Mouse (Mus musculus): Measurements from ENCODE around the gene Ticam1. TPM values are rescaled to one million over a fixed set of nuclear protein-coding genes. Genes with fewer than 3 reads are reported as not detected.
"Not testable (repeated sequence)": the region's sequence is repeated elsewhere in the genome, so short reads cannot be mapped to it uniquely, and the experiment has no call there.

Ticam1 gene
- polyA plus RNA-seq, 1 experiment from 2014 or later = 1.3 TPM

GRCm38 (mm10) chr17:56261166-56261565 is 15.4 kb downstream of the Ticam1 start:
- peaks cover 48% of the 10 kb centered on the region for H3K4me1 ChIP-seq (ENCODE audit: control insufficient read depth, insufficient read depth, low read length)

GRCm38 (mm10) chr17:56259301-56260037 is 17.1 kb downstream of the Ticam1 start:
- Histone ChIP-seq H3K4me1 (ENCODE audit: control insufficient read depth, insufficient read depth, low read length) (peaks cover 52% of the 10 kb centered on the region), H3K4me2 (ENCODE audit: low read length) (no peak overlapping the region), H3K4me3 (ENCODE audit: low read depth, low read length) (no peak overlapping the region), H3K9me3 (replicated peaks; ENCODE audit: control insufficient read depth, low read length, poor library complexity, severe bottlenecking) (no peaks in the 10 kb centered on the region), H3K9ac (ENCODE audit: low read depth, low read length) (no peak overlapping the region), H3K27me3 (ENCODE audit: control insufficient read depth, insufficient read depth, low read depth, low read length) (no peaks in the 10 kb centered on the region), H3K27ac (ENCODE audit: low read length) (no peak overlapping the region), H3K36me3 (ENCODE audit: control insufficient read depth, insufficient read depth, low read length) (peaks cover 13% of the 10 kb centered on the region)
- WGBS = 93% methylated on average over 10 of the region's 10 CpGs
- ATAC-seq = no peak

More at GRCm38 (mm10) chr17:56261166-56261565, 15.4 kb downstream of the Ticam1 start:
- no peak overlapping the region for H3K27ac ChIP-seq (ENCODE audit: low read length)
- H3K4me2 ChIP-seq (ENCODE audit: low read length) = no peak overlapping the region
- no peaks in the 10 kb centered on the region for H3K27me3 ChIP-seq (ENCODE audit: control insufficient read depth, insufficient read depth, low read depth, low read length)
- peaks cover 17% of the 10 kb centered on the region for H3K36me3 ChIP-seq (ENCODE audit: control insufficient read depth, insufficient read depth, low read length)
- no peaks in the 10 kb centered on the region for H3K9me3 ChIP-seq (replicated peaks; ENCODE audit: control insufficient read depth, low read length, poor library complexity, severe bottlenecking)
- H3K4me3 ChIP-seq (ENCODE audit: low read depth, low read length) = no peak overlapping the region
- H3K9ac ChIP-seq (ENCODE audit: low read depth, low read length) = 0 out of 2 replicates have a peak overlapping the region, but pooled peaks have one; percentile 30
- ATAC-seq = no peak
- 74% methylated on average over 3 of the region's 3 CpGs for WGBS

- H3K4me3 ChIP-seq (ENCODE audit: low read depth, low read length) = not testable (repeated sequence)
Measured at GRCm38 (mm10) chr17:56258812-56259211, 17.8 kb downstream of the Ticam1 start.

DNA sequence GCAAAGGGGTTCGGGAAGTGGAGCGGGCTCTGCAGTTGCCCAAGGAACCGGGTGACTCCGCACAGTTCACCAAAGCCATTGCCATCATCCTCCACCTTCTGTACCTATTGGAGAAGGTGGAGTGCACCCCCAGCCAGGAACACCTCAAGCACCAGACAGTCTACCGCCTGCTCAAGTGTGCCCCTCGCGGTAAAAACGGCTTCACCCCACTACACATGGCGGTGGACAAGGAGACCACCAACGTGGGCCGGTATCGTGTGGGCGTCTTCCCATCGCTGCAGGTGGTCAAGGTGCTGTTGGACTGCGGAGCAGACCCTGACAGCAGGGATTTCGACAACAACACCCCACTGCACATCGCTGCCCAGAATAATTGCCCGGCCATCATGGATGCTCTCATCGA is 18.3 kb downstream of the Ticam1 start:
- peaks cover 13% of the 10 kb centered on the region for H3K36me3 ChIP-seq (ENCODE audit: control insufficient read depth, insufficient read depth, low read length)
- 94% methylated on average over 19 of the region's 19 CpGs for WGBS

More at GRCm38 (mm10) chr17:56258812-56259211, 17.8 kb downstream of the Ticam1 start:
- 79% methylated on average over 2 of the region's 2 CpGs for WGBS
- Histone ChIP-seq H3K36me3 (ENCODE audit: control insufficient read depth, insufficient read depth, low read length) (peaks cover 13% of the 10 kb centered on the region), H3K4me1 (ENCODE audit: control insufficient read depth, insufficient read depth, low read length) (peaks cover 52% of the 10 kb centered on the region)
- not testable (repeated sequence) for H3K4me2 ChIP-seq (ENCODE audit: low read length); H3K27ac ChIP-seq (ENCODE audit: low read length); H3K9me3 ChIP-seq (replicated peaks; ENCODE audit: control insufficient read depth, low read length, poor library complexity, severe bottlenecking); H3K9ac ChIP-seq (ENCODE audit: low read depth, low read length); H3K27me3 ChIP-seq (ENCODE audit: control insufficient read depth, insufficient read depth, low read depth, low read length); ATAC-seq

DNA sequence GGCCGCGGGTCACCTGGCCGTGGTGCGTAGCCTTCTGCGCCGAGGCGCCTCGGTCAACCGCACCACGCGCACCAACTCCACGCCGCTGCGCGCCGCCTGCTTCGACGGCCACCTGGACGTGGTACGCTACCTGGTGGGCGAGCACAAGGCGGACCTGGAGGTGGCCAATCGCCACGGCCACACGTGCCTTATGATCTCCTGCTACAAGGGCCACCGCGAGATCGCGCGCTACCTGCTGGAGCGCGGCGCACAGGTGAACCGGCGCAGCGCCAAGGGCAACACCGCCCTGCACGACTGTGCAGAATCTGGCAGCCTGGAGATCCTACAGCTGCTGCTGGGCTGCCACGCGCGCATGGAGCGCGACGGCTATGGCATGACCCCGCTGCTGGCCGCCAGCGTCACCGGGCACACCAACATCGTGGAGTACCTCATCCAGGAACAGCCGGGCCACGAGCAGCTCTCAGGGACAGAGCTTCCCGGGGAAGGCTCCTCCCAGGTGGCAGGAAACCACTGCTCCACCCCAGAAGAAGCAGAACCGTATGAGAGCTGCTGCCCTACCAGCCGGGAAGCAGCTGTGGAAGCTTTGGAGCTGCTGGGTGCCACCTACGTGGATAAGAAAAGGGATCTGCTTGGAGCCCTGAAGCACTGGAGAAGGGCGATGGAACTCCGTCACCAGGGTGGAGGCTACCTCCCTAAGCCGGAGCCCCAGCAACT is 19.2 kb downstream of the Ticam1 start:
- peaks cover 46% of the 10 kb centered on the region for H3K4me1 ChIP-seq (ENCODE audit: control insufficient read depth, insufficient read depth, low read length)
- no peaks in the 10 kb centered on the region for H3K9me3 ChIP-seq (replicated peaks; ENCODE audit: control insufficient read depth, low read length, poor library complexity, severe bottlenecking)
- peak overlapping the region; percentile 83 for H3K27ac ChIP-seq (ENCODE audit: low read length)
- ATAC-seq = peak; percentile 0; the same call in 1 of the 2 replicates
- peak overlapping the region; percentile 96 for H3K4me2 ChIP-seq (ENCODE audit: low read length)
- WGBS = 11% methylated on average over 58 of the region's 58 CpGs
- H3K36me3 ChIP-seq (ENCODE audit: control insufficient read depth, insufficient read depth, low read length) = peaks cover 8% of the 10 kb centered on the region
- H3K4me3 ChIP-seq (ENCODE audit: low read depth, low read length) = peak overlapping the region; percentile 65
- H3K9ac ChIP-seq (ENCODE audit: low read depth, low read length) = peak overlapping the region; percentile 71
- H3K27me3 ChIP-seq (ENCODE audit: control insufficient read depth, insufficient read depth, low read depth, low read length) = no peaks in the 10 kb centered on the region

More for the DNA sequence above, 18.3 kb downstream of the Ticam1 start:
- ATAC-seq; H3K9ac ChIP-seq (ENCODE audit: low read depth, low read length); H3K27me3 ChIP-seq (ENCODE audit: control insufficient read depth, insufficient read depth, low read depth, low read length); H3K4me3 ChIP-seq (ENCODE audit: low read depth, low read length); H3K27ac ChIP-seq (ENCODE audit: low read length); H3K9me3 ChIP-seq (replicated peaks; ENCODE audit: control insufficient read depth, low read length, poor library complexity, severe bottlenecking): not testable (repeated sequence)
- Histone ChIP-seq H3K4me2 (ENCODE audit: low read length) (peak overlapping the region; percentile 4; the same call in 1 of the 2 replicates), H3K4me1 (ENCODE audit: control insufficient read depth, insufficient read depth, low read length) (peaks cover 52% of the 10 kb centered on the region)

DNA sequence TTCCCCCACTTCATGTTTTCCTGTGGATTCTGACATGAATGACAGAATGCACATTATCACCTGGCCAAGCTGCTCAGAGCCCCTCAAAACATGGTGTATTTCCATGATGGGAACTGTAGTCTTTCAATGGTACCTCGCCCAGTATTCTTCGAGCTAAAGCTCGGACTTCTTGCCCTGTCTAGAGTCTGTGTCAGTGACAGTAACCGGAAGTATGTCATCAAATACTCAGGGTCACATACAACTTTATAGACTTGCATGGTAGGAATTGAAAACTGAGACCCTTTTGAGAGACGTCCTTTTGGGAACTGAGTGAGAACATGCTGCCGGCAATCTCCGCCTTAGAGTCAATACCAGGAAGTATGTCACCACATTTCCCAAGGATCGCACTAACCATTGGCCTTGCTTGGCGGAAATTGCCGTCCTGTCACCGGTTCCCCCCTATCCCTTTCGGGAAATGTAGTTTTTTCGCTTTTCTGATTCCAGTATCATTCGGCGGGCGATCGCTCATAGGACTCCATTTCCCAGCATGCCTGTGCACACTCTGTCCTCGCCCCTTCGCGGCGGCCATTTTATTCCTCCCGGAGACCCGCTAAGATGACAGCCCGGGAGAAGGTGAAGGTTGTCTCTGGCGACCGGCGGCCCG is 20.2 kb downstream of the Ticam1 start, which contains the start of gene Fem1a:
Fem1a (plus strand) TSS at position 572 of the 643 bp plus-strand sequence.
- Histone ChIP-seq H3K36me3 (ENCODE audit: control insufficient read depth, insufficient read depth, low read length) (peaks cover 6% of the 10 kb centered on the region), H3K4me1 (ENCODE audit: control insufficient read depth, insufficient read depth, low read length) (peaks cover 46% of the 10 kb centered on the region), H3K4me2 (ENCODE audit: low read length) (peak within 1 kb of the TSS; percentile 96), H3K9me3 (replicated peaks; ENCODE audit: control insufficient read depth, low read length, poor library complexity, severe bottlenecking) (no peaks in the 10 kb centered on the region), H3K27me3 (ENCODE audit: control insufficient read depth, insufficient read depth, low read depth, low read length) (no peaks in the 10 kb centered on the region), H3K4me3 (ENCODE audit: low read depth, low read length) (peak within 1 kb of the TSS; percentile 65), H3K27ac (ENCODE audit: low read length) (peak within 1 kb of the TSS; percentile 93), H3K9ac (ENCODE audit: low read depth, low read length) (peak within 1 kb of the TSS; percentile 71)
- peak; percentile 94 for ATAC-seq
- WGBS = under 1% methylated on average over 28 of the region's 28 CpGs

GRCm38 (mm10) chr17:56255863-56256238 is 20.7 kb downstream of the Ticam1 start:
- peak overlapping the region; percentile 59 for H3K4me2 ChIP-seq (ENCODE audit: low read length)
- peak overlapping the region; percentile 52 for H3K9ac ChIP-seq (ENCODE audit: low read depth, low read length)
- peaks cover 46% of the 10 kb centered on the region for H3K4me1 ChIP-seq (ENCODE audit: control insufficient read depth, insufficient read depth, low read length)
- ATAC-seq = peak; percentile 94
- no peaks in the 10 kb centered on the region for H3K9me3 ChIP-seq (replicated peaks; ENCODE audit: control insufficient read depth, low read length, poor library complexity, severe bottlenecking)
- peaks cover 5% of the 10 kb centered on the region; the same call in 1 of the 2 replicates for H3K36me3 ChIP-seq (ENCODE audit: control insufficient read depth, insufficient read depth, low read length)
- H3K27me3 ChIP-seq (ENCODE audit: control insufficient read depth, insufficient read depth, low read depth, low read length) = no peaks in the 10 kb centered on the region
- under 1% methylated on average over 32 of the region's 32 CpGs for WGBS
- H3K27ac ChIP-seq (ENCODE audit: low read length) = peak overlapping the region; percentile 93
- peak overlapping the region; percentile 65 for H3K4me3 ChIP-seq (ENCODE audit: low read depth, low read length)

GRCm38 (mm10) chr17:56255429-56255828 is 21.2 kb downstream of the Ticam1 start:
- peak; percentile 4 for ATAC-seq
- Histone ChIP-seq H3K4me3 (ENCODE audit: low read depth, low read length) (peak overlapping the region; percentile 14), H3K27ac (ENCODE audit: low read length) (peak overlapping the region; percentile 93), H3K4me1 (ENCODE audit: control insufficient read depth, insufficient read depth, low read length) (peaks cover 46% of the 10 kb centered on the region), H3K9me3 (replicated peaks; ENCODE audit: control insufficient read depth, low read length, poor library complexity, severe bottlenecking) (no peaks in the 10 kb centered on the region), H3K4me2 (ENCODE audit: low read length) (peak overlapping the region; percentile 48), H3K9ac (ENCODE audit: low read depth, low read length) (peak overlapping the region; percentile 32; the same call in 1 of the 2 replicates), H3K27me3 (ENCODE audit: control insufficient read depth, insufficient read depth, low read depth, low read length) (no peaks in the 10 kb centered on the region), H3K36me3 (ENCODE audit: control insufficient read depth, insufficient read depth, low read length) (peaks cover 3% of the 10 kb centered on the region; the same call in 1 of the 2 replicates)
- 17% methylated on average over 9 of the region's 9 CpGs for WGBS

All from midbrain, embryonic 16.5 days (tissue).